Mouse (Mus musculus) ES-Bruce4 (cell line): ENCODE measurements at regions not wholly inside any gene's neighbourhood (a gene's known extent, or its start where the extent isn't known, plus 50 kb on each side); places are given as distances from the start of the nearest gene placed in this dataset.

Source experiments
- CTCF ChIP-seq: IDR thresholded peaks from one replicate; pipeline ENCODE4 v1.8.1; 2011; ENCODE audit warnings: low read depth, low read length
- EP300 ChIP-seq: IDR thresholded peaks from 2 replicates; pipeline ENCODE4 v1.6.1; 2011; ENCODE audit warnings: low read depth, low read length; ENCODE audit not compliant: insufficient read depth

DNA sequence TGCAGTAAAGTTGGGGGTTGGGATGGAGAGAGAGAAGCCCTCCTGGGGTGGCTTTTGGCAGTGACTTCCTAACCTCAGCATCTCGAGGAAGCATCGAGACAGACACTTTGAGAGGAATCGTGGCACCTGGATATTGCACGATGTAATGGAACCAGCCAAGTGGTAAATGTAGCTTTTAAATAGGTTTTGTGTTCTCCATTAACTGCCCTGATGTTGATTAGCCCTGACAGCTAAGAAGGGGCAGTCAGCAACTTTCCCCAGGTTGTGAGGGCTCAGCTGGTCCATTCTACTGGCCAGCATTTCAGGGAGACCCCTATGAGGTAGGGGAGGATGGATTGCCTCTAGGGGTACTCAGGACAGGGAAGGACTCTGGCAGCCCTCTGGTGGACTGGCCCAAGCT lies 104.7 kb upstream of the Grik3 start:
- TF ChIP-seq CTCF (no peak), EP300 (no peak)
